Mouse (Mus musculus): Measurements from ENCODE around the gene Fgfr2.
"Not testable (repeated sequence)": the region's sequence is repeated elsewhere in the genome, so short reads cannot be mapped to it uniquely, and the experiment has no call there.

Gene Fgfr2

GRCm38 (mm10) chr7:132565831-132566230, 557.3 kb downstream of the Fgfr2 start:
- no peak for DNase-seq (ENCODE audit: extremely low spot score, low read depth, low spot score)

GRCm38 (mm10) chr7:132559138-132559766, 563.9 kb downstream of the Fgfr2 start:
- DNase-seq (ENCODE audit: extremely low spot score, low read depth, low spot score), result no peak

GRCm38 (mm10) chr7:132558141-132558736, 564.9 kb downstream of the Fgfr2 start:
- no peak for DNase-seq (ENCODE audit: extremely low spot score, low read depth, low spot score)

GRCm38 (mm10) chr7:132556575-132556974, 566.6 kb downstream of the Fgfr2 start:
- DNase-seq (ENCODE audit: extremely low spot score, low read depth, low spot score), result no peak

- DNase-seq (ENCODE audit: extremely low spot score, low read depth, low spot score), result no peak
Observed at GRCm38 (mm10) chr7:132555911-132556310, 567.2 kb downstream of the Fgfr2 start.

- DNase-seq (ENCODE audit: extremely low spot score, low read depth, low spot score), result no peak
Observed at GRCm38 (mm10) chr7:132554091-132554490, 569.1 kb downstream of the Fgfr2 start.

- DNase-seq (ENCODE audit: extremely low spot score, low read depth, low spot score), result peak; percentile 98
Observed at GRCm38 (mm10) chr7:132551351-132552126, 571.6 kb downstream of the Fgfr2 start.

- DNase-seq (ENCODE audit: extremely low spot score, low read depth, low spot score), result no peak
Observed at GRCm38 (mm10) chr7:132547126-132547525, 576.0 kb downstream of the Fgfr2 start.

GRCm38 (mm10) chr7:132542427-132542826, 580.7 kb downstream of the Fgfr2 start:
- DNase-seq (ENCODE audit: extremely low spot score, low read depth, low spot score), result no peak

- DNase-seq (ENCODE audit: extremely low spot score, low read depth, low spot score), result no peak
Observed at GRCm38 (mm10) chr7:132541566-132541965, 581.6 kb downstream of the Fgfr2 start.

GRCm38 (mm10) chr7:132540597-132540996, 582.6 kb downstream of the Fgfr2 start:
- DNase-seq (ENCODE audit: extremely low spot score, low read depth, low spot score), result no peak

GRCm38 (mm10) chr7:132529206-132529605, 593.9 kb downstream of the Fgfr2 start:
- DNase-seq (ENCODE audit: extremely low spot score, low read depth, low spot score), result no peak

GRCm38 (mm10) chr7:132513419-132513982, 609.6 kb downstream of the Fgfr2 start:
- DNase-seq (ENCODE audit: extremely low spot score, low read depth, low spot score), result no peak

GRCm38 (mm10) chr7:132509110-132509509, 614.0 kb downstream of the Fgfr2 start:
- DNase-seq (ENCODE audit: extremely low spot score, low read depth, low spot score), result no peak

- DNase-seq (ENCODE audit: extremely low spot score, low read depth, low spot score), result no peak
Observed at GRCm38 (mm10) chr7:132507361-132507760, 615.8 kb downstream of the Fgfr2 start.

GRCm38 (mm10) chr7:132506226-132506625, 616.9 kb downstream of the Fgfr2 start:
- DNase-seq (ENCODE audit: extremely low spot score, low read depth, low spot score), result no peak

GRCm38 (mm10) chr7:132502445-132502844, 620.7 kb downstream of the Fgfr2 start:
- DNase-seq (ENCODE audit: extremely low spot score, low read depth, low spot score), result not testable (repeated sequence)

GRCm38 (mm10) chr7:132497142-132497541, 626.0 kb downstream of the Fgfr2 start:
- no peak for DNase-seq (ENCODE audit: extremely low spot score, low read depth, low spot score)

GRCm38 (mm10) chr7:132494263-132494662, 628.9 kb downstream of the Fgfr2 start:
- no peak for DNase-seq (ENCODE audit: extremely low spot score, low read depth, low spot score)

GRCm38 (mm10) chr7:132493632-132494031, 629.5 kb downstream of the Fgfr2 start:
- no peak for DNase-seq (ENCODE audit: extremely low spot score, low read depth, low spot score)

- DNase-seq (ENCODE audit: extremely low spot score, low read depth, low spot score), result no peak
Observed at GRCm38 (mm10) chr7:132491902-132492301, 631.2 kb downstream of the Fgfr2 start.

GRCm38 (mm10) chr7:132487361-132487760, 635.8 kb downstream of the Fgfr2 start:
- no peak for DNase-seq (ENCODE audit: extremely low spot score, low read depth, low spot score)
